Comparison of ENCODE assay signal across 14 mouse cellular contexts in the genomic region with DNA sequence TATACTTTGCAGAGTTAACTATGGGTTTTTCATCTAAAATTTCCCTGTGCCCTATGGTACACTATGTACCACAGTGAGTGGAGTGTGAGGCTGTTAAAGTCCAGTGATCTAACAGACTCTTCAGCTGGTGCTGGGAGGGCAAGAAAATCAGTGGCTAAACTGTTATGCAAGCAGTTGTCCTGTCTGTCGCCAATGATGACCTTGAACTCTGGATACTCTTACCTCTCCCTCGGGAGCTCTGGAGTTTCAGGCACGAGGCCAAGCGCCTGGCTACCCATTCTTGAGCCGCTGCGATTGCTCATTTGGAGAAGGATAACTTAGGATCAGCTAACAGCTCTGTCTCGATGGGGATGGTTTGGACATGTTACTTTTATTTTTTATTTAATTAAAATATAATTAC. TPM values are rescaled to one million over a fixed set of nuclear protein-coding genes. Genes with fewer than 3 reads are reported as not detected.
DNase-seq lines count a peak whose midpoint lies in the region; ATAC-seq and TF ChIP-seq lines count a peak whose summit lies in the region.
"Had no signal": no experiment of that assay in that cellular context is flagged by ENCODE, and none has a peak within 500 bp of the region (broad histone marks: within the 10 kb centered on the region; RNA-seq: fewer than 3 reads in every experiment).

No protein-coding gene starts in this region.

- no peak overlapping the region for H3K4me2 ChIP-seq in kidney, embryonic 15.5 days
- H3K4me2 ChIP-seq in heart, embryonic 14.5 days (ENCODE audit: low read length), result no peak overlapping the region
- H3K4me2 ChIP-seq in intestine, embryonic 15.5 days (replicated peaks), result no peak overlapping the region
- H3K4me2 ChIP-seq: embryonic facial prominence, embryonic 13.5 days had no signal

- 25% methylated on average over 7 of the region's 7 CpGs for WGBS in kidney, adult 2 months
- WGBS in kidney, embryonic 15.5 days, result 48% methylated on average over 7 of the region's 7 CpGs
- 17% methylated on average over 7 of the region's 7 CpGs for WGBS in heart, embryonic 14.5 days
- 75% methylated on average over 7 of the region's 7 CpGs for WGBS in intestine, embryonic 15.5 days

- peak; percentile 94 for DNase-seq in kidney, adult 2 months
- peak; percentile 82 for DNase-seq in adrenal gland, postnatal 10 days
- DNase-seq in kidney, postnatal 36 days, result peak; percentile 91 to 92
- DNase-seq in right cerebral cortex, adult 18-20 months, result no peak
- DNase-seq in urinary bladder, adult 18-20 months (ENCODE audit: low spot score in 2 of 2), result no peak
- DNase-seq: cerebellum, adult 11-12 months; thymus, adult 18-20 months had no signal

- no peak overlapping the region for H3K9ac ChIP-seq in kidney, embryonic 15.5 days
- no peak overlapping the region for H3K9ac ChIP-seq in heart, embryonic 14.5 days (ENCODE audit: low read length)
- no peak overlapping the region for H3K9ac ChIP-seq in intestine, embryonic 15.5 days
- H3K9ac ChIP-seq: embryonic facial prominence, embryonic 13.5 days had no signal

- no peak for TF ChIP-seq POLR2A in kidney, adult 2 months (IDR thresholded peaks at IDR 0.05; ENCODE audit: low read depth, low read length)

- TF ChIP-seq CTCF in kidney, adult 2 months (conservative IDR thresholded peaks at IDR 0.05; ENCODE audit: insufficient read depth, insufficient read length, low read depth, low read length), result no peak

- peak overlapping the region; percentile 83 for H3K27ac ChIP-seq in kidney, adult 2 months (ENCODE audit: insufficient read depth, low read depth, low read length)
- H3K27ac ChIP-seq in kidney, embryonic 15.5 days, result no peak overlapping the region
- peak overlapping the region; percentile 11 to 54; a peak in 3 of 4 replicates for H3K27ac ChIP-seq in heart, embryonic 14.5 days (replicated peaks in 1 of 2; ENCODE audit: control insufficient read depth in 1 of 2, insufficient read depth in 1 of 2, low read depth in 2 of 2, low read length in 2 of 2)
- H3K27ac ChIP-seq in intestine, embryonic 15.5 days, result no peak overlapping the region
- H3K27ac ChIP-seq: embryonic facial prominence, embryonic 13.5 days; limb, embryonic 10.5 days; macrophage had no signal

- no peaks in the 10 kb centered on the region for H3K9me3 ChIP-seq in kidney, embryonic 15.5 days (replicated peaks)
- no peaks in the 10 kb centered on the region for H3K9me3 ChIP-seq in heart, embryonic 14.5 days (ENCODE audit: control insufficient read depth, low read length)
- H3K9me3 ChIP-seq in intestine, embryonic 15.5 days, result no peaks in the 10 kb centered on the region
- H3K9me3 ChIP-seq: embryonic facial prominence, embryonic 13.5 days; limb, embryonic 10.5 days had no signal

- ATAC-seq in kidney, embryonic 15.5 days (replicated peaks; ENCODE audit: low FRiP score), result no peak
- ATAC-seq in heart, embryonic 14.5 days (ENCODE audit: insufficient number of reproducible peaks, insufficient read depth, low FRiP score, low read depth), result peak; percentile 66; the same call in 1 of the 2 replicates
- no peak for ATAC-seq in intestine, embryonic 15.5 days

- no peaks in the 10 kb centered on the region for H3K36me3 ChIP-seq in kidney, adult 2 months (ENCODE audit: control insufficient read depth, insufficient read depth, low read length)
- H3K36me3 ChIP-seq in kidney, embryonic 15.5 days, result no peaks in the 10 kb centered on the region
- no peaks in the 10 kb centered on the region for H3K36me3 ChIP-seq in heart, embryonic 14.5 days (ENCODE audit: control insufficient read depth, insufficient read depth, low read length)
- no peaks in the 10 kb centered on the region for H3K36me3 ChIP-seq in intestine, embryonic 15.5 days
- H3K36me3 ChIP-seq: embryonic facial prominence, embryonic 13.5 days; limb, embryonic 10.5 days had no signal

- H3K27me3 ChIP-seq in kidney, adult 2 months (replicated peaks; ENCODE audit: control insufficient read depth, insufficient read depth, low read length), result no peaks in the 10 kb centered on the region
- H3K27me3 ChIP-seq in kidney, embryonic 15.5 days, result no peaks in the 10 kb centered on the region
- H3K27me3 ChIP-seq in heart, embryonic 14.5 days (ENCODE audit: control insufficient read depth, insufficient read depth, low read length), result no peaks in the 10 kb centered on the region
- no peaks in the 10 kb centered on the region for H3K27me3 ChIP-seq in intestine, embryonic 15.5 days (replicated peaks)
- H3K27me3 ChIP-seq: embryonic facial prominence, embryonic 13.5 days had no signal

- H3K4me1 ChIP-seq in kidney, adult 2 months (ENCODE audit: control insufficient read depth, insufficient read depth, low read length), result peaks cover 13% of the 10 kb centered on the region
- H3K4me1 ChIP-seq in kidney, embryonic 15.5 days, result 0 out of 2 replicates have a peak, but pooled peaks cover 3% of the 10 kb centered on the region
- H3K4me1 ChIP-seq in heart, embryonic 14.5 days (ENCODE audit: control insufficient read depth in 2 of 2, insufficient read depth in 2 of 2, low read length in 2 of 2), result peaks cover 3 to 8% of the 10 kb centered on the region in 2 experiments; a peak in 2 of 4 replicates
- H3K4me1 ChIP-seq in intestine, embryonic 15.5 days (replicated peaks), result 0 out of 2 replicates have a peak, but pooled peaks cover 2% of the 10 kb centered on the region
- H3K4me1 ChIP-seq: embryonic facial prominence, embryonic 13.5 days; limb, embryonic 10.5 days had no signal

- H3K4me3 ChIP-seq in kidney, adult 2 months (ENCODE audit: insufficient read depth, low read depth, low read length), result no peak overlapping the region
- no peak overlapping the region for H3K4me3 ChIP-seq in kidney, embryonic 15.5 days (replicated peaks)
- H3K4me3 ChIP-seq in heart, embryonic 14.5 days (ENCODE audit: control insufficient read depth in 1 of 2, insufficient read depth in 1 of 2, low read depth in 1 of 2, low read length in 2 of 2), result no peak overlapping the region
- H3K4me3 ChIP-seq in intestine, embryonic 15.5 days (replicated peaks), result no peak overlapping the region
- H3K4me3 ChIP-seq: embryonic facial prominence, embryonic 13.5 days; limb, embryonic 10.5 days; myocyte had no signal

RNA-seq across cellular contexts. Expression of a gene that starts 18.1 kb away (rescaled TPM):
- 19.2 and 24.9 TPM in 2 replicates for polyA plus RNA-seq in kidney, adult 2 months (2012; rRNA removed)
- 37.0 and 40.6 TPM in 2 replicates for polyA plus RNA-seq in kidney, embryonic 15.5 days (2015; fragmentation: Nextera tagmentation; extraction: Ambion mirVana)
- total RNA-seq in adrenal gland, postnatal 10 days (2021), result 10 to 100 TPM; 60.4 to 67.2 TPM
- 44.4 and 49.5 TPM in 2 replicates for polyA plus RNA-seq in heart, embryonic 14.5 days (2014; fragmentation: Nextera tagmentation; extraction: Ambion mirVana)
- 53.4 and 53.7 TPM in 2 replicates for polyA plus RNA-seq in intestine, embryonic 15.5 days (2015; fragmentation: Nextera tagmentation; extraction: Ambion mirVana)

RNA-seq across cellular contexts. Expression of a gene that starts 57.4 kb away (rescaled TPM):
- 1.8 and 2.4 TPM in 2 replicates for polyA plus RNA-seq in kidney, adult 2 months (2012; rRNA removed)
- polyA plus RNA-seq in kidney, embryonic 15.5 days (2015; fragmentation: Nextera tagmentation; extraction: Ambion mirVana), result 11.7 and 12.1 TPM in 2 replicates
- 10 to 100 TPM in 1 of 2 experiments, 1 to 10 TPM in 1; 8.9 to 12.8 TPM for total RNA-seq in adrenal gland, postnatal 10 days (2021)
- polyA plus RNA-seq in heart, embryonic 14.5 days (2014; fragmentation: Nextera tagmentation; extraction: Ambion mirVana), result 8.7 and 9.1 TPM in 2 replicates
- polyA plus RNA-seq in intestine, embryonic 15.5 days (2015; fragmentation: Nextera tagmentation; extraction: Ambion mirVana), result 7.7 and 8.0 TPM in 2 replicates

Comparison
In these comparisons a context has a peak if more than half of its experiments do, and no peak if none do; other contexts are left out.
1. H3K27ac ChIP-seq: peak in kidney, adult 2 months (single experiment) and heart, embryonic 14.5 days (2 of 2); none in kidney, embryonic 15.5 days (single experiment) and intestine, embryonic 15.5 days (single experiment).
2. DNase-seq: peak in kidney, adult 2 months (single experiment), adrenal gland, postnatal 10 days (single experiment) and kidney, postnatal 36 days (2 of 2); none in right cerebral cortex, adult 18-20 months (single experiment) and urinary bladder, adult 18-20 months (0 of 2).